Mouse (Mus musculus) liver, postnatal 0 days (tissue): Measurements from ENCODE around the gene Mab21l3. TPM values are rescaled to one million over a fixed set of nuclear protein-coding genes. Genes with fewer than 3 reads are reported as not detected.

ENCODE experiments used
- ATAC-seq: fragments of 200-750 bp; cut with Nextera tagmentation; 2 replicates; pipeline ENCODE4 v1.8.0; 2017; ENCODE audit warnings: mild to moderate bottlenecking, moderate library complexity
- DNase-seq: peaks from one replicate; pipeline ENCODE4 v3.0.0-alpha.2; 2016
- H3K27ac ChIP-seq: fragments of 300-500 bp; sonication (generic); 2 replicates; pipeline ENCODE4 v1.5.1; 2014; ENCODE audit warnings: antibody characterized with exemption, moderate library complexity, mild to moderate bottlenecking, low read depth
- H3K27me3 ChIP-seq: fragments of 300-500 bp; sonication (generic); 2 replicates; pipeline ENCODE4 v1.6.1; 2014; ENCODE audit warnings: low read length, control low read depth, mixed read lengths; ENCODE audit not compliant: insufficient read depth
- H3K36me3 ChIP-seq: fragments of 300-500 bp; sonication (generic); replicated peaks from 2 replicates; pipeline ENCODE4 v1.6.1; 2014; ENCODE audit warnings: mild to moderate bottlenecking, control low read depth, low read length, moderate library complexity, mixed read lengths; ENCODE audit not compliant: insufficient read depth
- H3K4me1 ChIP-seq: fragments of 300-500 bp; sonication (generic); 2 replicates; pipeline ENCODE4 v1.6.1; 2014; ENCODE audit warnings: antibody characterized with exemption, mild to moderate bottlenecking, control low read depth; ENCODE audit not compliant: insufficient read depth
- H3K4me2 ChIP-seq: fragments of 300-500 bp; sonication (generic); 2 replicates; pipeline ENCODE4 v1.6.1; 2014; ENCODE audit warnings: low read depth, mild to moderate bottlenecking, low read length, moderate library complexity, mixed read lengths
- H3K4me3 ChIP-seq: fragments of 300-500 bp; sonication (generic); 2 replicates; pipeline ENCODE4 v1.5.1; 2014; ENCODE audit warnings: low read depth, low read length
- H3K9ac ChIP-seq: fragments of 300-500 bp; sonication (generic); replicated peaks from 2 replicates; pipeline ENCODE4 v1.6.1; 2014; ENCODE audit warnings: mild to moderate bottlenecking, moderate library complexity
- H3K9me3 ChIP-seq: fragments of 300-500 bp; sonication (generic); 2 replicates; pipeline ENCODE4 v1.6.1; 2016; ENCODE audit warnings: mild to moderate bottlenecking, control low read depth, low read length, mixed read lengths
- CTCF ChIP-seq: sonication (generic); IDR thresholded peaks from 2 replicates; pipeline ENCODE4 v1.5.1; 2016; ENCODE audit warnings: antibody characterized with exemption, low read depth
- EP300 ChIP-seq: IDR thresholded peaks from 2 replicates; pipeline ENCODE4 v1.6.1; 2016; ENCODE audit warnings: antibody characterized with exemption, low read depth, mild to moderate bottlenecking
- WGBS: fragments of 180-500 bp; shearing (Covaris S2); extraction: QIAGEN DNeasy Blood & Tissue Kit; methylation state at CpG from one replicate; pipeline ENCODE4 v1.1.7; 2014; ENCODE audit not compliant: insufficient replicate concordance; 5-methylcytosine and 5-hydroxymethylcytosine counted together
- polyA plus RNA-seq: library from polyadenylated mRNA; unstranded; fragments of >200 nt; fragmentation: Nextera tagmentation; extraction: Ambion mirVana; gene quantifications from 2 replicates; pipeline ENCODE4 v1.2.1, GENCODE M21; 2015

The Mab21l3 gene
- polyA plus RNA-seq, 1 experiment from 2014 or later, result not detected

DNA sequence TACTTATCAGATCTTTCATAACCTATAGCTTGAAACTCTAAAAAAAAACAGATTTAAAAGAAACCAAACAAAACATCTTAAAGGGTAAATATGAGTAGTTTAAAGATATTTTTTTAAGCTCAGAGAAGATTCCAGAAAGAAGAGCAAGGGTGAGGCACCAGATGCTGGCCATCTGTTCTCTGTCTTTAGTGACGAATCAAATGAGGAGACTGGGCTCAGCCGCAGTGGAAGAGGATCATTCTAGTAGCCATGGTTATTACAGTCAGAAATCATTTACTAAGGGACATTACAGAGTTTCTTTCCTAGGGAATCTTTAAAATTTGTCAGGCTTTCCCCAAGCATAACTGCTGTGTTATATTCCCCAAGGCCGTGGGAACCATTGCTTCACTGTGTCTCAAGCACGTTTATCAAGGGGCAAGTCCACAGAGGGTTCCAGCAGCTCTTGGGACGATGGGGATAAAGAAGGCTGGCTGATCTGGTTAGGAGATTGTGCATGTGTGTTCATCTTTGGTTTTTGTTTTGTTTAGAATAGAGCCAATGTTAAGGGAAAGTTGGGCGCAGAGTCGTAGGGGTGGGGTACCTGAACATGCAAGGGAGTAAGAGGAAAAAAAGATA lies 24.4 kb upstream of the Mab21l3 start:
- DNase-seq (no peak), ATAC-seq (no peak)
- Histone ChIP-seq H3K36me3 (peaks cover 7% of the 10 kb centered on the region), H3K4me2 (no peak overlapping the region), H3K27ac (no peak overlapping the region), H3K27me3 (no peaks in the 10 kb centered on the region), H3K9ac (no peak overlapping the region), H3K4me3 (no peak overlapping the region), H3K9me3 (no peaks in the 10 kb centered on the region), H3K4me1 (no peaks in the 10 kb centered on the region)
- TF ChIP-seq EP300, result no peak
- WGBS, result 81% methylated on average over 7 of the region's 7 CpGs

DNA sequence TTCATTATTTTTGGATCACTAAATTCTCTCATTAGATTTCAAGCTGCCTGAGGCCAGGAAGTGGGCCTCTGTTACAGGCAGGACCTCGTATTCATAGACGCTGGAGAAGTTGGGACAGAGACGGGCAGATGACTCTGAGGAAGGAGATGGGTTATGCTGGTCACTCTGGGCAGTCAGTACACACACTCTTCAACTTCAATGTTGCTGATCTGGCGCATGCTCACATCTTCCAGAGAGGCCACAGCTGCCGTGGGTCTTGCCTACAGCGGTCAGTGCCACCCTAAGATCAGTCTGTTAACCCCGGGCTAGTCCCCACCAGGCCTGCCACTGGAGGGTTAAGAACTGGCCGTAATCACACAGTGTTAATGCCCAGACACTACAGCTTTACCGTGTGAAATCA lies 23.2 kb upstream of the Mab21l3 start:
- TF ChIP-seq EP300 (no peak), CTCF (no peak)
- H3K9me3 ChIP-seq, result no peaks in the 10 kb centered on the region
- no peak overlapping the region for H3K4me2 ChIP-seq
- DNase-seq, result no peak
- no peak overlapping the region for H3K4me3 ChIP-seq
- no peak overlapping the region for H3K27ac ChIP-seq
- WGBS, result 80% methylated on average over 9 of the region's 9 CpGs
- H3K4me1 ChIP-seq, result no peaks in the 10 kb centered on the region
- no peak for ATAC-seq
- peaks cover 3% of the 10 kb centered on the region for H3K36me3 ChIP-seq
- no peak overlapping the region for H3K9ac ChIP-seq
- H3K27me3 ChIP-seq, result no peaks in the 10 kb centered on the region

DNA sequence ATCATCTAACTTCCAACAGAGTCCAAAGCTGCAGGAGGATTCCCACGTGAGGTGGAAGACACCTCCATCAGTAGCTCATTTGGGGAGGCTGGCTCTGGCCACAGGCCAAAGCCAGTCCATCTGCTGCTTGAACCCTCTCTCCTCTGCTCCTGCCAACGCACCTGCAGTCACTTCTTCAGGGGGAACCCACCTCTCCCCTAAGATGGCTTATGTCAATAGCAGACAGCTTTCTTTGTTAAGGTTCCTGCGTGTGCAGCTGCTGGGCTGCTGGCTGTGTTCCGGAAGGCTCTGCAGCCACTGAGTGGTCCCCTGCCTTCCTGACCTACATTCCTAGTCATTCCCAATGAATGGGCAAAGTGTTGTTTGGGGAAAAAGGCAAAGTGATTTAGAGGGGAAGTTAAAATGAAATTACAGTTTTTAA lies 18.3 kb upstream of the Mab21l3 start:
- Histone ChIP-seq H3K4me1 (no peaks in the 10 kb centered on the region), H3K4me2 (no peak overlapping the region), H3K9me3 (no peaks in the 10 kb centered on the region), H3K36me3 (peaks cover 17% of the 10 kb centered on the region; the same call in 1 of the 2 replicates), H3K9ac (no peak overlapping the region), H3K4me3 (no peak overlapping the region), H3K27me3 (no peaks in the 10 kb centered on the region), H3K27ac (no peak overlapping the region)
- DNase-seq (no peak), ATAC-seq (no peak)
- 74% methylated on average over 4 of the region's 4 CpGs for WGBS
- TF ChIP-seq EP300 (no peak), CTCF (no peak)

DNA sequence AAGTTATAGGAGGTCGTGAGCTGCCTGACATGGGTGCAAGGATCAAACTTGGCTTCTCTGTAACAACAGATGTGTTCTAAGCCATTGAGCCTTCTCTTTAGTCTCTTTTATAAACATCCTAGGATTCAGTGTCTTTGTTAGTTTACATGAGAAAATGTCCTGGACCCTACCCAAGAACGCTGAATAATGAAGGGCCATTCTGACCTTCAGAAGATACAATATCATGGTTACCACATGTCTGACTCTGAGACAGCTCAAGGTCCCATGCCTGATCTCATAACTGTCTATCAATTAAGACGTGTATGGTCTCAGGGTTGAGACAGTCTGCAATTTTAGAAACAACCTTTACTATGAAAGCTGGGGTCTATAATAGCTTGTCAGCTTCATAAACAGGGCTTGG lies 13.1 kb upstream of the Mab21l3 start:
- no peak for DNase-seq
- Histone ChIP-seq H3K9ac (no peak overlapping the region), H3K27ac (no peak overlapping the region), H3K9me3 (no peaks in the 10 kb centered on the region), H3K4me2 (no peak overlapping the region), H3K27me3 (no peaks in the 10 kb centered on the region), H3K4me3 (no peak overlapping the region), H3K4me1 (no peaks in the 10 kb centered on the region), H3K36me3 (peaks cover 39% of the 10 kb centered on the region; the same call in 1 of the 2 replicates)
- ATAC-seq, result no peak
- TF ChIP-seq CTCF (no peak), EP300 (no peak)
- WGBS, result 63% methylated on average over 3 of the region's 3 CpGs

- DNase-seq (no peak), ATAC-seq (no peak)
- no peak overlapping the region for H3K4me2 ChIP-seq
- no peak overlapping the region for H3K4me3 ChIP-seq
- no peaks in the 10 kb centered on the region for H3K9me3 ChIP-seq
- WGBS, result 86% methylated on average over 7 of the region's 7 CpGs
- H3K36me3 ChIP-seq, result peaks cover 39% of the 10 kb centered on the region; the same call in 1 of the 2 replicates
- H3K27me3 ChIP-seq, result no peaks in the 10 kb centered on the region
- no peak overlapping the region for H3K9ac ChIP-seq
- no peaks in the 10 kb centered on the region for H3K4me1 ChIP-seq
- H3K27ac ChIP-seq, result no peak overlapping the region
- no peak for TF ChIP-seq EP300
- TF ChIP-seq CTCF, result no peak
Measured at GRCm38 (mm10) chr3:101860151-101860550, 11.4 kb upstream of the Mab21l3 start.

- no peak overlapping the region for H3K27ac ChIP-seq
- TF ChIP-seq CTCF, result no peak
- no peak for TF ChIP-seq EP300
- peaks cover 37% of the 10 kb centered on the region; the same call in 1 of the 2 replicates for H3K36me3 ChIP-seq
- H3K4me2 ChIP-seq, result no peak overlapping the region
- H3K9me3 ChIP-seq, result no peaks in the 10 kb centered on the region
- H3K27me3 ChIP-seq, result no peaks in the 10 kb centered on the region
- H3K9ac ChIP-seq, result no peak overlapping the region
- 83% methylated on average over 7 of the region's 7 CpGs for WGBS
- DNase-seq (no peak), ATAC-seq (no peak)
- H3K4me1 ChIP-seq, result no peaks in the 10 kb centered on the region
- H3K4me3 ChIP-seq, result no peak overlapping the region
Measured at GRCm38 (mm10) chr3:101859740-101860139, 11.0 kb upstream of the Mab21l3 start.

- H3K4me3 ChIP-seq, result no peak overlapping the region
- TF ChIP-seq EP300 (no peak), CTCF (no peak)
- no peaks in the 10 kb centered on the region for H3K27me3 ChIP-seq
- no peak overlapping the region for H3K27ac ChIP-seq
- H3K4me2 ChIP-seq, result no peak overlapping the region
- ATAC-seq (no peak), DNase-seq (no peak)
- H3K4me1 ChIP-seq, result peaks cover 4% of the 10 kb centered on the region; the same call in 1 of the 2 replicates
- WGBS, result 53% methylated on average over 1 of the region's 1 CpGs
- H3K9me3 ChIP-seq, result no peaks in the 10 kb centered on the region
- H3K9ac ChIP-seq, result no peak overlapping the region
- H3K36me3 ChIP-seq, result peaks cover 5% of the 10 kb centered on the region; the same call in 1 of the 2 replicates
Measured at GRCm38 (mm10) chr3:101854075-101854474, 5.3 kb upstream of the Mab21l3 start.
